Mouse (Mus musculus) midbrain, embryonic 10.5 days (tissue): ENCODE results near the gene Nup62cl. TPM values are rescaled to one million over a fixed set of nuclear protein-coding genes. Genes with fewer than 3 reads are reported as not detected.
A peak's percentile ranks its signal among the peaks of the same experiment; 100 is the strongest.

ENCODE experiments used
- DNase-seq: peaks from one replicate; pipeline ENCODE4 v3.0.0-alpha.2; 2017; ENCODE audit warnings: low spot score
- H3K27ac ChIP-seq: fragments of 300-500 bp; sonication (generic); replicated peaks from 2 replicates; pipeline ENCODE4 v1.5.1; 2016; ENCODE audit warnings: mild to moderate bottlenecking
- H3K27me3 ChIP-seq: fragments of 300-500 bp; sonication (generic); 2 replicates; pipeline ENCODE4 v1.6.1; 2016; ENCODE audit warnings: low read depth, mild to moderate bottlenecking; ENCODE audit not compliant: poor library complexity, severe bottlenecking
- H3K36me3 ChIP-seq: fragments of 300-500 bp; sonication (generic); 2 replicates; pipeline ENCODE4 v1.6.1; 2016; ENCODE audit warnings: mild to moderate bottlenecking, moderate library complexity
- H3K4me1 ChIP-seq: fragments of 300-500 bp; sonication (generic); 2 replicates; pipeline ENCODE4 v1.6.1; 2016
- H3K4me3 ChIP-seq: fragments of 300-500 bp; sonication (generic); 2 replicates; pipeline ENCODE4 v1.5.1; 2016; ENCODE audit warnings: mild to moderate bottlenecking, moderate library complexity
- H3K9me3 ChIP-seq: fragments of 300-500 bp; sonication (generic); replicated peaks from 2 replicates; pipeline ENCODE4 v1.6.1; 2016; ENCODE audit warnings: mild to moderate bottlenecking
- WGBS: fragments of 180-500 bp; shearing (Covaris S2); methylation state at CpG from one replicate; pipeline ENCODE4 v1.1.7; 2016; 5-methylcytosine and 5-hydroxymethylcytosine counted together
- polyA plus RNA-seq: library from polyadenylated mRNA; unstranded; fragments of >200 nt; fragmentation: Nextera tagmentation; extraction: Ambion mirVana; gene quantifications from 2 replicates; pipeline ENCODE4 v1.2.1, GENCODE M21; 2016

Gene Nup62cl
- 2.4 and 3.8 TPM in 2 replicates for polyA plus RNA-seq

- Histone ChIP-seq H3K9me3 (peaks cover 14% of the 10 kb centered on the region; the same call in 1 of the 2 replicates), H3K36me3 (no peaks in the 10 kb centered on the region), H3K4me3 (peak within 1 kb of the TSS; percentile 52), H3K27me3 (peaks cover 60% of the 10 kb centered on the region), H3K4me1 (no peaks in the 10 kb centered on the region; the same call in 1 of the 2 replicates), H3K27ac (no peak within 1 kb of the TSS)
- DNase-seq: peak; percentile 52
- WGBS: 32% methylated on average over 58 of the region's 64 CpGs
These were observed at the start of gene Nup62cl, which contains the start of gene Pih1h3b for GRCm38 (mm10) chrX:140062135-140062975. TSS of gene Nup62cl (minus strand) at chrX:140062712. TSS of gene Pih1h3b (plus strand) at chrX:140062879.

DNA sequence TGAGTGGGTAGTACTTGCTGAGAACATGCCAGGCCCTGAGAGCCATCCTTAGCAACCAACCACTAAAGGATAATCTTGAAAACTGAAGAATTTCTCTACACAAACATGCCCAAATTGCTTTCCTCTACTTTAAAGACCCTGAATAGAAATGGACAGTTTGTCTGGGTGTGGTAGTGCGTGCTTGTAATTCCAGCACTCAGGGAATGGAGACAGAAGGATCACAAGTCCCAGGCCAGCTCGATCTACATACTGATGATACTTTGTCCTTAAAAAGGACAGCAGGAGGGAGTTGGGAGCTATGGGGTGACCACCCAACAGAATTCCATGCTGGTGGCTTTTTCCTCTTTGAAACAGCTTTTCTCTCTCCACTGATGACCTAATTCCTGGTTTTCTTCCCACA lies 31.6 kb upstream of the Nup62cl start:
- peaks cover 76% of the 10 kb centered on the region for H3K27me3 ChIP-seq
- 80% methylated on average over 2 of the region's 2 CpGs for WGBS

GRCm38 (mm10) chrX:140082535-140082934 lies 20.0 kb upstream of the Nup62cl start:
- no peaks in the 10 kb centered on the region for H3K9me3 ChIP-seq
- peaks cover 76% of the 10 kb centered on the region for H3K27me3 ChIP-seq
- no peaks in the 10 kb centered on the region for H3K4me1 ChIP-seq
- H3K36me3 ChIP-seq: no peaks in the 10 kb centered on the region
- WGBS: 94% methylated on average over 2 of the region's 2 CpGs
- no peak for DNase-seq
- no peak overlapping the region for H3K4me3 ChIP-seq
- no peak overlapping the region for H3K27ac ChIP-seq

More for the DNA sequence above, 31.6 kb upstream of the Nup62cl start:
- H3K4me3 ChIP-seq: no peak overlapping the region
- no peaks in the 10 kb centered on the region for H3K4me1 ChIP-seq
- no peak overlapping the region for H3K27ac ChIP-seq
- H3K36me3 ChIP-seq: no peaks in the 10 kb centered on the region
- no peak for DNase-seq
- H3K9me3 ChIP-seq: no peaks in the 10 kb centered on the region

DNA sequence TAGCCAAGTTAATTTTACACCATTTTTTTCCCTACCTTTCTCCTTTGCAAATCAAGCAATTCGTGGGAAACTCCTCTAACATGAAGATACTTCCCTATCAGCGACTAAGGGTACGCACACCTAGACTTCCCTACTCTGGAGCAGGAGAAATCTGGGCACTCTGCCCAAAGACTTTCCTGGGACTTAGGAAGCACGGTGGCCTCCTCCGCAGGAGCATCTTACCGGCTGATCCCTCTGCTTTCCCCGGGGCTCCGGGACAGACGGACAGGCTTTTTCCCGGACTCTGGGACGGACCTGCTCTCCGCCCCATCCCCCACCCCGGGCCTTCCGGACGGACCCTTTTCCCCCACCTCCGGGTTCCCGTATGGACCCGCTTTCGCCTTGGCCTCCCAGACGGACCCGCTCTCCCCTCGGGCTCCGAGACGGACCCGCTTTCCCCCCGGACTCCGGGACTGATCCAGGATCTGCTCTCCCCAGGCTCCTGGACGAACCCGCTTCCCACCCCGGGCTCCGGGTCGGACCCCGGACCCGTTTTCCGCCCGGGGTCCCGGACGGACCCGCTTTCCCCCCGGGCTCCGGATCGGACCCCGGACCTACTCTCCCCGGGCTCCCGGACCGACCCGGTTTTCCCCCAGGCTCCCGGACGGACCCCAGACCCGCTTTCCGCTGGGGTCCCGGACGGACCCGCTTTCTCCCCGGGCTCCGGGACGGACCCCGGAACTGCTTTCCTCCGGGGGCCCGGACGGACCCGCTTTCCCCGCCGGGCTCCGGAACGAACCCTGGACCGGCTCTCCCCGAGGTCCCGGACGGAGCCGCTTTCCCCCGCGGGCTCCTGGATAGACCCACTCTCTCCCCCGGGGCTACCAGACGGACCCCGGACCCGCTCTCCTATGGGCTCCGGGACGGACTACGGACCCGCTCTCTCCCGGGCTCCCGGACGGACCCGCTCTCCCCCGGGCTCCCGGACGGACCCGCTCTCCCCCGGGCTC lies 1.3 kb downstream of the Nup62cl start:
- Histone ChIP-seq H3K36me3 (no peaks in the 10 kb centered on the region), H3K9me3 (peaks cover 14% of the 10 kb centered on the region; the same call in 1 of the 2 replicates), H3K4me1 (no peaks in the 10 kb centered on the region; the same call in 1 of the 2 replicates), H3K27ac (no peak overlapping the region), H3K4me3 (peak overlapping the region; percentile 52), H3K27me3 (peaks cover 67% of the 10 kb centered on the region)
- WGBS: 25% methylated on average over 87 of the region's 90 CpGs
- peak; percentile 31 for DNase-seq

DNA sequence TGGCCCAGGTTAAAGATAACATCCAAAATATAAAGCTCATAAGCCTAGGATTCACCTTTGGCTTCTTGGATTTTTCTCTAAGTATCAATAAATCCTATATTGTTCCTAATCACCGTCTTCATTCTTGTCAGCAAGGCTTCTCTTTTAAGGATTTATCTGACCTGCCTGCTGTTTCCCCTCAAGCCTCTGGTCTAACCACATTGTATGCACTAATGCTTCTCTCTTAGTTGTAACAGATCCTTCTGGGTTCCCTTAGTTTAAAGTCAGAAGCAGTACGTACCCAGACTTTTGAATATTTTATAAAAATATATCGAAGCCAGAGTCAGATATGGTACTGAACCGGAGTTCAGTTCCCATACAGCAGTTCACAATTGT lies 63.8 kb downstream of the Nup62cl start:
- Histone ChIP-seq H3K9me3 (no peaks in the 10 kb centered on the region), H3K4me1 (0 out of 2 replicates have a peak, but pooled peaks cover 4% of the 10 kb centered on the region), H3K4me3 (peak overlapping the region; percentile 62), H3K27ac (no peak overlapping the region), H3K36me3 (peaks cover 16% of the 10 kb centered on the region), H3K27me3 (peaks cover 73% of the 10 kb centered on the region)
- 82% methylated on average over 4 of the region's 4 CpGs for WGBS
- no peak for DNase-seq

GRCm38 (mm10) chrX:139997740-139998690 lies 64.5 kb downstream of the Nup62cl start, which contains the start of gene Rbm41:
TSS of gene Rbm41 (minus strand) at chrX:139998595.
- no peaks in the 10 kb centered on the region for H3K9me3 ChIP-seq
- peak; percentile 50 for DNase-seq
- 16% methylated on average over 25 of the region's 25 CpGs for whole genome bisulfite sequencing
- H3K27ac ChIP-seq: peak within 1 kb of the TSS; percentile 84
- H3K4me3 ChIP-seq: peak within 1 kb of the TSS; percentile 62
- H3K27me3 ChIP-seq: peaks cover 72% of the 10 kb centered on the region
- H3K36me3 ChIP-seq: peaks cover 23% of the 10 kb centered on the region
- 0 out of 2 replicates have a peak, but pooled peaks cover 4% of the 10 kb centered on the region for H3K4me1 ChIP-seq

DNA sequence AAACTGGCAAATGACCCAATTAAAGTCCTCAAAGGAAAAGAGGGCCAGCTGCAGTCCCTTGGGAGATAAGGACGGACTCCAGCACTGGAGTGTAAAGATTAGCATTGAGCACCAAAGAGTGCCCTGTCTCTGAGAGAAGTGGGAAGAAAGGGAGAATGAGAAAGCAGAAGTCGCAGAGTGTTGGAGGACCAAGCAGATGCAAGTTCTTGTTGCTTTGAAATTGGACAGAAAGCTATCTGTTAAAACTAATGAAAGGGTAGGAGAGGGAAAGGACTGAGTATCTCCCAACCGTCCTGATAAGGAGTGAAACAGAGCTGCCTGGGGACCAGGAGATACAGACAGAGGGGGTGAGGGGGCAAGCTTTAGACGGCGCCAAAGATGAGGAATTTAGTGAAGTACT lies 80.4 kb downstream of the Nup62cl start:
- peaks cover 67% of the 10 kb centered on the region for H3K27me3 ChIP-seq
- 79% methylated on average over 5 of the region's 5 CpGs for WGBS

More for the DNA sequence above, 80.4 kb downstream of the Nup62cl start:
- no peaks in the 10 kb centered on the region for H3K4me1 ChIP-seq
- DNase-seq: no peak
- H3K9me3 ChIP-seq: no peaks in the 10 kb centered on the region
- H3K4me3 ChIP-seq: no peak overlapping the region
- no peak overlapping the region for H3K27ac ChIP-seq
- peaks cover 8% of the 10 kb centered on the region; the same call in 1 of the 2 replicates for H3K36me3 ChIP-seq

Other genes starting within 250 kb of the Nup62cl start
- 6.7 and 7.3 TPM in 2 replicates for gene Morc4, start 191.0 kb downstream of the Nup62cl start, polyA plus RNA-seq
- 5.0 and 6.8 TPM in 2 replicates for gene Rbm41, start 64.1 kb downstream of the Nup62cl start, polyA plus RNA-seq
- not detected in 2 replicates for gene Pih1h3b, start 167 bp upstream of the Nup62cl start, polyA plus RNA-seq